Mouse (Mus musculus) neural tube, embryonic 13.5 days (tissue): ENCODE measurements around the gene Pi4kb. TPM values are rescaled to one million over a fixed set of nuclear protein-coding genes. Genes with fewer than 3 reads are reported as not detected.
"Not testable (repeated sequence)": the region's sequence is repeated elsewhere in the genome, so short reads cannot be mapped to it uniquely, and the experiment has no call there.

Source experiments
- ATAC-seq: fragments of 200-750 bp; cut with Nextera tagmentation; 2 replicates; pipeline ENCODE4 v1.8.0; 2017; ENCODE audit warnings: low read depth, mild to moderate bottlenecking, moderate TSS enrichment, moderate library complexity
- H3K27ac ChIP-seq: fragments of 300-500 bp; sonication (generic); replicated peaks from 2 replicates; pipeline ENCODE4 v1.5.1; 2015; ENCODE audit warnings: moderate library complexity, mild to moderate bottlenecking, inconsistent platforms
- H3K27me3 ChIP-seq: fragments of 300-500 bp; sonication (generic); 2 replicates; pipeline ENCODE4 v1.6.1; 2015; ENCODE audit warnings: mild to moderate bottlenecking, inconsistent platforms
- H3K36me3 ChIP-seq: fragments of 300-500 bp; sonication (generic); 2 replicates; pipeline ENCODE4 v1.6.1; 2015; ENCODE audit warnings: mild to moderate bottlenecking, inconsistent platforms
- H3K4me1 ChIP-seq: fragments of 300-500 bp; sonication (generic); replicated peaks from 2 replicates; pipeline ENCODE4 v1.6.1; 2015; ENCODE audit warnings: inconsistent platforms
- H3K4me2 ChIP-seq: fragments of 300-500 bp; sonication (generic); 2 replicates; pipeline ENCODE4 v1.6.1; 2015; ENCODE audit warnings: inconsistent platforms, mild to moderate bottlenecking, moderate library complexity
- H3K4me3 ChIP-seq: fragments of 300-500 bp; sonication (generic); 2 replicates; pipeline ENCODE4 v1.5.1; 2015; ENCODE audit warnings: mild to moderate bottlenecking, inconsistent platforms
- H3K9ac ChIP-seq: fragments of 300-500 bp; sonication (generic); 2 replicates; pipeline ENCODE4 v1.6.1; 2015; ENCODE audit warnings: moderate library complexity, mild to moderate bottlenecking, inconsistent platforms
- H3K9me3 ChIP-seq: fragments of 300-500 bp; sonication (generic); 2 replicates; pipeline ENCODE4 v1.6.1; 2016; ENCODE audit warnings: inconsistent platforms
- WGBS: fragments of 180-500 bp; shearing (Covaris S2); methylation state at CpG from one replicate; pipeline ENCODE4 v1.1.7; 2015; 5-methylcytosine and 5-hydroxymethylcytosine counted together
- polyA plus RNA-seq: library from polyadenylated mRNA; unstranded; fragments of >200 nt; fragmentation: Nextera tagmentation; extraction: Ambion mirVana; gene quantifications from 2 replicates; pipeline ENCODE4 v1.2.1, GENCODE M21; 2015

Pi4kb gene
- polyA plus RNA-seq, 1 experiment from 2014 or later: 26.7 TPM

DNA sequence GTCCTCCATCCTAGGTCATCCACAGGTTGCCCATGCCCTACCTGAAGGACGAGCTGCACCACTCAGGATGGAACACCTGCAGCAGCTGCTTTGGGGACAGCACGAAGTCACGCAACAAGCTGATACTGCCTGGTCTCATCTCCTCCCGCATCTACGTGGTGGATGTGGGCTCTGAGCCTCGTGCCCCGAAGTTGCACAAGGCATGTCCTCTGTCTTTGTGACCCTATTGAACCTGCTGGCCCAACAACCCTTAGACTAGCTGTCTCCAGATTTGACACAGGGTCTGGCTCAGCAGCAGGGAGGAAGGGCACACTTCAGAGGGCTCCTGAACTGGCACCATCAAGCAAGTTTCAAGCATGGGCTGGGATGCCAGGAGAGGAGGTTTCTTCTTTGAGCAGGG is 37.3 kb upstream of the Pi4kb start:
- not testable (repeated sequence) for ATAC-seq, H3K27ac ChIP-seq, H3K27me3 ChIP-seq, H3K4me2 ChIP-seq, H3K9ac ChIP-seq, H3K9me3 ChIP-seq, H3K36me3 ChIP-seq, H3K4me3 ChIP-seq
- peaks cover 11% of the 10 kb centered on the region for H3K4me1 ChIP-seq
- whole genome bisulfite sequencing: 92% methylated on average over 7 of the region's 7 CpGs

DNA sequence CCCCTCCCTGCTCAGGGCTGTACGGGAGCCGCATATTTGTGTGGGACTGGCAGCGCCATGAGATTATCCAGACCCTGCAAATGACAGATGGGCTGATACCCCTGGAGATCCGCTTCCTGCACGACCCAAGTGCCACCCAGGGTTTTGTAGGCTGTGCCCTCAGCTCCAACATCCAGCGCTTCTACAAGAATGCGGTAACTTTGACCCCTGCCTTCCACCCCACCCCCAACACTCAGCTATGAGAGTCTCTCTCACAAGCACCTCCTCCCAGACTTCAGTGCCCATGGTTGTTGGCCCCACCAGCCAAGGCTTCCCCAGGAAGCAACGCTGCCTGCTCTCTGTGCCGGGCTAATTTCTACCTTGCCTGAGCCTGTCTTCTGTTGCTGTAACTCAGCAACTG is 34.5 kb upstream of the Pi4kb start:
- H3K27me3 ChIP-seq, H3K9me3 ChIP-seq, H3K4me2 ChIP-seq, H3K9ac ChIP-seq, H3K27ac ChIP-seq, H3K4me1 ChIP-seq, ATAC-seq, H3K4me3 ChIP-seq, H3K36me3 ChIP-seq: not testable (repeated sequence)
- 81% methylated on average over 9 of the region's 9 CpGs for WGBS

DNA sequence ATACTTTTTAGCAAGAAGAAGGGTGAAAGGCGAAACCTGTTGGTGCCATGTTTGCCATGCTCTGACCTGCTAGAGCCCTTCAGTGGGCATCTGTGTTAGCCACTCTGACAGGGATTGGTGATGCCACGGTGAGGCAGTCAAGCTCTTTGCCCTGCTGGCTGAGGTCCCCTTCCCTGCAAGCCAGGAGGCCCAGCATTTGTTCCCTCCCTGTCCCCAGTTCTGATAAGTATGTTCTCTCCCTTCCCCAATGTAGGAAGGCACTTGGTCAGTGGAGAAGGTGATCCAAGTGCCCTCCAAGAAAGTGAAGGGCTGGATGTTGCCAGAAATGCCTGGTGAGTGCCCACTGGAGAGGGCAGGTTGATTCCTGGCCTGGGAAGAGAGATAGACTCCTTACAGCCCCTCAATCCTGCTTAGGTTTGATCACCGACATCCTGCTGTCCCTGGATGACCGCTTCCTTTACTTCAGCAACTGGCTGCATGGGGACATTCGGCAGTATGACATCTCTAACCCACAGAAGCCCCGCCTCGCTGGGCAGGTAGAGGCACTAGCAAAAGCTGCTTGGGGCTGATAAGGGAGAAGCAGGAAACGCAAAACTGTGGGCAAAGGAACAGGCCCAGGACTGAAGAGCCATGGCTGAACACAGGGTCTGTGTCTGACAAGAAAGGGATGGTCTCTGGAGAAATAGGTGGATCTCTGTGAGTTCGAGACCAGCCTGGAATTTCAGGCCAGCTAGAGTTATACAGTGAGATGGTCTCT is 32.1 kb upstream of the Pi4kb start:
- WGBS: 79% methylated on average over 9 of the region's 9 CpGs

DNA sequence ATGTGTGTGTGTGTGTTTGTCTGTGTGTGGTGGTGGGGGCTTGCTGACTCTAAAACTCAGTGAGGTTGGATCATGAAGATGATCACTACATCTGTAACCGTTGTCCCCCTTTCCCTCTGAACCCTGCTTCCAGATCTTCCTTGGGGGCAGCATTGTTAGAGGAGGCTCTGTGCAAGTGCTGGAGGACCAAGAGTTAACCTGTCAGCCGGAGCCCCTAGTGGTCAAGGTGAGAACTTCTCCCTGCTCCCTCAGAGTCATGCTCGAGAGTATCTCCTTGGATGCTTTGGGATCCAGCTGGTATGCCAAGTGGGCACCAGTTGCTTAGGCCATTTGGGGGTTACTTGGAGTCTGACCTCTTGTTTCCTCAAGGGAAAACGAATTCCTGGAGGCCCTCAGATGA is 30.8 kb upstream of the Pi4kb start:
- not testable (repeated sequence) for ATAC-seq
- WGBS: 29% methylated on average over 4 of the region's 4 CpGs

More for the DNA sequence above, 32.1 kb upstream of the Pi4kb start:
- H3K9ac ChIP-seq, H3K4me3 ChIP-seq, H3K9me3 ChIP-seq, H3K4me2 ChIP-seq, H3K27ac ChIP-seq, H3K4me1 ChIP-seq, H3K27me3 ChIP-seq, ATAC-seq, H3K36me3 ChIP-seq: not testable (repeated sequence)

DNA sequence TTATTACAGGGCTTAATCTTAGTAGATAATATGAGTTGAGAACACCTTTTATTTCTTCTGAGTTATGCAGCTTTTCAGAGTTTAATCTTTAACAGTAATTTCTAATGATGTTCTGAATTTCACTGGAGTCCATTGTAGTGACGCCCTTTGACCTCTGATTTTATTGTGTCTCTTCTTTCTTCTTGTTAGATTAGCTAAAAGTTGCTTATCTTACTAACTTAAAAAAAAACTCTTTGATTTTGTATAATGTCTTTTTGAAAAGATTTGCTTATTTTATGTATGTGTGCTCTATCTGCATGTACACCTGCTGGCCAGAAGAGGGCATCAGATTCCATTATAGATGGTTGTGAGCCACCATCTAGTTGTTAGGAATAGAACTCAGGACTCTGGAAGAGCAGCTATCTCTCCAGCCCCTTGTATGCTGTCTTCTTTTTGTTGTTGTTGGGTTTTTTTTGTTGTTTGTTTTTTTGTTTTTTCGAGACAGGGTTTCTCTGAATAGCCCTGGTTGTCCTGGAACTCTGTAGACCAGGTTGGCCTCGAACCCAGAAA is 26.4 kb upstream of the Pi4kb start:
- H3K4me1 ChIP-seq: peaks cover 6% of the 10 kb centered on the region
- H3K9me3 ChIP-seq: no peaks in the 10 kb centered on the region
- no peak overlapping the region for H3K4me2 ChIP-seq
- WGBS: 71% methylated on average over 3 of the region's 3 CpGs
- no peaks in the 10 kb centered on the region for H3K27me3 ChIP-seq
- ATAC-seq: no peak
- no peak overlapping the region for H3K9ac ChIP-seq
- H3K4me3 ChIP-seq: no peak overlapping the region
- H3K27ac ChIP-seq: no peak overlapping the region
- no peaks in the 10 kb centered on the region for H3K36me3 ChIP-seq

More for the DNA sequence above, 30.8 kb upstream of the Pi4kb start:
- H3K4me3 ChIP-seq, H3K4me2 ChIP-seq, H3K27me3 ChIP-seq, H3K4me1 ChIP-seq, H3K36me3 ChIP-seq, H3K9ac ChIP-seq, H3K27ac ChIP-seq, H3K9me3 ChIP-seq: not testable (repeated sequence)

DNA sequence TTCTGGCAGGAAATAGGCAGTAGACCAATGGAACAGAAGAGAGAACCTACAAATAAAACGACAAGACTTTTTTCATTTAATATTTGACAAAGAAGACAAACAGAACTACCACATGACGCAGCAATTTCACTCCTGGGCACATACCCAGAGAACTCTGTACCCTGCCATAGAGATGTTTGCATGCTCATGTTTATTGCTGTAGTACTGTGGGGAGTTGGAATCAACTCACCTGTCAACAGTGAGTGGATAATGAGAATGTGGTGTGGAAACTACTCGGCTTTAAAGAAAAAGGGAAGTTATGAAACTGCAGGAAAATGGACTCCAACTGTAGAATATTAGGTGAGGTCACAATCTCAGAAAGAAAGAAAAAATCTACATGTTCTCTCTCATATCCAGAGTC is 24.9 kb upstream of the Pi4kb start:
- Histone ChIP-seq H3K9ac (no peak overlapping the region), H3K4me2 (no peak overlapping the region), H3K4me3 (no peak overlapping the region), H3K9me3 (no peaks in the 10 kb centered on the region), H3K36me3 (no peaks in the 10 kb centered on the region), H3K4me1 (peaks cover 12% of the 10 kb centered on the region), H3K27ac (no peak overlapping the region), H3K27me3 (no peaks in the 10 kb centered on the region)
- WGBS: 84% methylated on average over 3 of the region's 3 CpGs
- ATAC-seq: no peak

DNA sequence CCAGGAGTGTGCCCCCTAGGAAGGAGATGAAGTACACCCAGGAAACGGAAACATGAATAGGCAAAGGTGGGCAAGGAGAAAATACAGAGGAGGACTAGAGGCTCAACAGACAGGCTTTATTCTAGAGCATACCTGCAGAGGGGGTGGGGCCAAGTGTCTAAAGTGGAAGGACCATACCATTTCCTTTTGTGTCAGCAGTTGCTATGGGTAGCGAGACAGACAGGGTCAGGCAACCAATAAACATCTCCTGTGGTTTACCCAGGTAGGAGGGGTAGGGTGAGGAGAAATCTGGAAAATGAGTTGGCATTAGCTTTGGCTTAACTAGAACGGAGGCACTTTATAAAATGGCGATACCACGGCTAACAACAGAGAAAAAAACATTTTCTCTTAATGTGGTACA is 21.7 kb upstream of the Pi4kb start:
- H3K4me3 ChIP-seq: peak overlapping the region; percentile 70
- peak overlapping the region; percentile 61 for H3K4me2 ChIP-seq
- no peak overlapping the region for H3K27ac ChIP-seq
- H3K4me1 ChIP-seq: peaks cover 24% of the 10 kb centered on the region
- 72% methylated on average over 5 of the region's 5 CpGs for WGBS
- H3K36me3 ChIP-seq: peaks cover 23% of the 10 kb centered on the region
- no peaks in the 10 kb centered on the region for H3K27me3 ChIP-seq
- ATAC-seq: no peak
- no peaks in the 10 kb centered on the region for H3K9me3 ChIP-seq
- H3K9ac ChIP-seq: no peak overlapping the region

DNA sequence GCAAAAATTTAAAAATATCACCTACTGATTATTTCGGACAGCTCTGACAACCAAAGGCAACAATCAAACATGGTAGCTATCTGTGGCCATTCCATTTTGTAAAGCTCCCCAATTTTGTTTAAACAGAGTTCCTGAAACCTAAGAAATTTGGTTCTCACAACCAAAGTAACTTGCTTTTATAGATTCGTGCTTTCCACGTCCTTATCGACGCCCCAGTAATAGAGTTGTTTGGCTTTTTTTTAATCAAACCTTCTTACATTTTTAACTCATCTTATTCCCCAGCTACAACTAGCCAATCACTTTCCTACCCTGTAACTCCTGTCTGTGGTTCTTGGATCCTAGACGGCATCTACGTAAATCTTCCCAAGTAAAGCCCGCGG is 21.2 kb upstream of the Pi4kb start:
- peak overlapping the region; percentile 96 for H3K27ac ChIP-seq
- peak overlapping the region; percentile 61 for H3K4me2 ChIP-seq
- no peaks in the 10 kb centered on the region for H3K9me3 ChIP-seq
- H3K9ac ChIP-seq: peak overlapping the region; percentile 87
- H3K4me1 ChIP-seq: peaks cover 24% of the 10 kb centered on the region
- H3K36me3 ChIP-seq: peaks cover 28% of the 10 kb centered on the region
- H3K4me3 ChIP-seq: peak overlapping the region; percentile 70
- 17% methylated on average over 9 of the region's 9 CpGs for WGBS
- ATAC-seq: no peak; the same call in 1 of the 2 replicates
- H3K27me3 ChIP-seq: no peaks in the 10 kb centered on the region

DNA sequence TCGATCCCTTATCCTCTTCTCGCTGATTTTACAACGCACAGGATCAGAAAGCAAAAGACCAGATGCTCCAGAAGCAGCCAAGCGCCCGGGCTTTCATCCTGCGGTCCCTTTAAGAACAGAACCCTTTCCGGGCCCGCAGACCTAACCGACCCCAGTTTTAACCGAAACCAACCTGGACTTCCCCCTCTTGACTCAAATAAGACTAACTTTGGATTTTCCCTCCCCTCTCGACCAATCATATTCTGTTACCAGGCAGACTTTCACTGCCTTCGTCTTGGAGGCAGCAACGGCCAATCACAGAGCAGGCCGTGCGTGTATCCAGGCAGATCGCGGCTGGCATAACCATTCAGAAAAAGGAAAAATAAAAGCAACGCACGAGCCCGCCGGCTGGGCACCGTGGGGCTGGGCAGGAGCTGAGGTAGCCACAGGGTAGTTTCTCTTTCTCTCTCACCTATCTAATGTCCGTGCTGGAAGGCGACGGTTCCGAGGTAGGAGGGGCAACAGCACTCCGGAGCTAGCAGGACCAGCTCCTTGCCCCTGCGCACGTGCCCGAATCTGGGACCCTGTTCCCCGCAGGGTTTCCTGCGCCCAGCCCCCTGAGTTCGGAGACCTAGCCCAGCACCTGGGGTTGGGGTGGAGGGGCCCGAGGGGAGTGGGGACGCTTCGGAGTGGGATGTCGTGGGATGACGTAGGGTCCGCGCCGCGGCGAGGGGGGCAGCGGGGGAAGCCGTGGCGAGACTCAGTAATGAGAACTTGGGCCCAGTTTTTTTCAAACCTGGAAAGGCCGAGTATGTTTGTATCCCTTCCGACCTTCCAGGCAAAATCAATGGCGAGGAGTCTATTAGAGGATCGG is 20.5 kb upstream of the Pi4kb start, which contains the start of gene Rfx5:
Gene Rfx5 (plus strand): TSS at position 312 of the 853 bp plus-strand sequence.
- ATAC-seq: peak; percentile 97
- H3K9ac ChIP-seq: peak within 1 kb of the TSS; percentile 87
- H3K27me3 ChIP-seq: no peaks in the 10 kb centered on the region
- no peaks in the 10 kb centered on the region for H3K9me3 ChIP-seq
- under 1% methylated on average over 50 of the region's 50 CpGs for WGBS
- H3K4me1 ChIP-seq: peaks cover 24% of the 10 kb centered on the region
- H3K4me3 ChIP-seq: peak within 1 kb of the TSS; percentile 70
- H3K27ac ChIP-seq: peak within 1 kb of the TSS; percentile 96
- H3K4me2 ChIP-seq: peak within 1 kb of the TSS; percentile 61
- H3K36me3 ChIP-seq: peaks cover 35% of the 10 kb centered on the region

DNA sequence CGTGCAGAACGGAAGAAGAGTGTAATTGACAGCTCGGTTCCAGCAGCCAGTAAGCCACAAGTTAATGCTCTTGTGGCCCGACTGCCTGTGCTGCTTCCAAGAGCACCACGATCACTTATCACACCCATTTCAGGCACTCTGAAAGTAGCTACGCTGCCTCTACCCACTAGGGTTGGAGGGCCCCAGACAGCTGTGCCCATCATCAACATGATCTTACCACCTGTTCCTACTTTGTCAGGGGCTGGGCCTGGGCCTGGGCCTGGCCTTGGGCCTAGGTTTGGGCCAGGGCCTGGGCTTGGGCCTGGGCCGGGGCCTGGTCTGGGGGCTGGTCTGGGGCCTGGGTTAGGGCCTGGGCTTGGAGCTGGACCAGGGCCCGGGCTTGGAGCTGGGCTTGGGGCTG is 16.2 kb upstream of the Pi4kb start:
- 95% methylated on average over 8 of the region's 8 CpGs for WGBS
- H3K9me3 ChIP-seq: no peaks in the 10 kb centered on the region
- no peak for ATAC-seq
- H3K4me1 ChIP-seq: peaks cover 22% of the 10 kb centered on the region
- no peak overlapping the region for H3K4me3 ChIP-seq
- no peak overlapping the region for H3K27ac ChIP-seq
- no peak overlapping the region for H3K9ac ChIP-seq
- peaks cover 39% of the 10 kb centered on the region for H3K36me3 ChIP-seq
- no peak overlapping the region for H3K4me2 ChIP-seq
- H3K27me3 ChIP-seq: no peaks in the 10 kb centered on the region

DNA sequence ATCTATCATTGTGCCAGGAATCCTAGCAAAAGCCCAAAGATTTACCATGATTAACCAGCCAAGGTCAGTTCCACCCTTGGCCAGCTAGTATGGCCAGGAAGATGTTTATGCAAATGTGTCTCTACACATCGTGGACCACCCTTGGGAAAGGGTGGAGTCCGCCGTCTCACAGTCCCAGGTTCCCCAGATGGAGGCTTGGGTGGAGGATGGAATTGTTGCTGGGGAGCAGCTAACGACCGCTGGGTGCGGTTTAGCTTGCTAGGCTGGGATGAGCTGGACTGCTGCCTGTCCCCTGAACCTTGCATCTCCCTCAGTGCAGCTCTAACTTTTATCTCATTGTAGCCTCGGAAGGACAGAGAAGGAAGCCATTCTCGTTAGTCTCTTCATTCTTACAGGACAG is 14.7 kb upstream of the Pi4kb start:
- peaks cover 39% of the 10 kb centered on the region for H3K36me3 ChIP-seq
- no peaks in the 10 kb centered on the region for H3K9me3 ChIP-seq
- H3K4me1 ChIP-seq: peaks cover 16% of the 10 kb centered on the region
- 41% methylated on average over 8 of the region's 8 CpGs for WGBS
- H3K4me3 ChIP-seq: no peak overlapping the region
- H3K27ac ChIP-seq: no peak overlapping the region
- H3K4me2 ChIP-seq: no peak overlapping the region
- no peak for ATAC-seq
- H3K9ac ChIP-seq: no peak overlapping the region
- no peaks in the 10 kb centered on the region for H3K27me3 ChIP-seq

DNA sequence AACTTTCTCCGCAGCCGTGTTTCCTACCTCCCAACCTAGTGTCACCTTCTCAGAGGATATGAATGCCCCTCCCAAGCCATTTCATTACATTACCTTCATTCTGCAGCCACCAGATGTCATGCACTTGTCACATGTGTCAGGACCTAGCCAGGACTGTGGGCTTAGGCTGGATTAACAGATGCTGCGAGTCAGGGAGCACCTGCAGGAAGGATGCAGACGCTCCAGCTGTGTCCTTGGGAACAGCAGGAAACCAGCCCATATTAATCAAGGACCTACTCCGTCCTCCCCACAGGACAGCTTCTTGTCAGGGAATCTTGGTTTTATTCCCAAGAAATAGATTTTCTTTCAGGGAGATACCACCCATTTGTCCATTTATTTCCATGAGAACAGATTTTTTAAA is 14.2 kb upstream of the Pi4kb start:
- no peak overlapping the region for H3K27ac ChIP-seq
- H3K27me3 ChIP-seq: no peaks in the 10 kb centered on the region
- peaks cover 39% of the 10 kb centered on the region for H3K36me3 ChIP-seq
- H3K4me2 ChIP-seq: no peak overlapping the region
- no peaks in the 10 kb centered on the region for H3K9me3 ChIP-seq
- whole genome bisulfite sequencing: 49% methylated on average over 5 of the region's 5 CpGs
- H3K4me1 ChIP-seq: peaks cover 11% of the 10 kb centered on the region
- no peak overlapping the region for H3K4me3 ChIP-seq
- no peak overlapping the region for H3K9ac ChIP-seq
- no peak for ATAC-seq
